Comparison of ENCODE assay signal across 7 mouse cellular contexts in the genomic region with DNA sequence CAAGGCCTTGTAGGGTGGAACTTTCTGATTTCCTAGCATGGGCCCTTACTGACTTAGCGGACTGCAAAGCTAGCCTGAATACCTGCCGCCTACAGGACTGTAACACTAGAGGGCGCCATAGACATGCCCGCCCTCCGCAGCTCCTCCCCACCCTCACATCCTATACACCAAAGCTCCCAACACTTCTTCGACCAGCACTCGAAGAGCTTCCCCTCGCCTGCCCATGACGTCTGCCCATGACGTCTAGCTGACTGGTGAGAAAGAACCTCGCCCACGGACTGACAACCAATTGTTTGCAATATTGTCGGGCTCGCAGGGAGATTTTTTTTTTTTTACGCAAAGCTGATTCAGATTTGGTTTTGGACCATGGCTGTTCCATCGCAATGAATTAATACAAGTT. TPM values are rescaled to one million over a fixed set of nuclear protein-coding genes. Genes with fewer than 3 reads are reported as not detected.
A peak's percentile ranks its signal among the peaks of the same experiment; 100 is the strongest.
DNase-seq lines count a peak whose midpoint lies in the region; ATAC-seq lines count a peak whose summit lies in the region.

No protein-coding gene starts in this region.

- DNase-seq in adipocyte (ENCODE audit: low spot score): peak; percentile 51
- DNase-seq in cerebellum, postnatal 36 days: peak; percentile 62 to 64
- peak; percentile 65 for DNase-seq in gastrocnemius, postnatal 25 days
- peak; percentile 53 to 73 for DNase-seq in left cerebral cortex, postnatal 14 days (ENCODE audit: low spot score in 2 of 2)
- peak; percentile 51 for DNase-seq in right cerebral cortex, postnatal 25 days

- peak; percentile 97 for ATAC-seq in inflammation-experienced regulatory T-cells, adult 6 months
- peak; percentile 98 for ATAC-seq in megakaryocyte-erythroid progenitor cell, adult 5-6 weeks (replicated peaks; ENCODE audit: low FRiP score, low TSS enrichment, poor library complexity, severe bottlenecking)

- intact Hi-C loops in left cerebral cortex, postnatal 14 days (cut with DNase I): loop anchor here (5.0 kb wide), 1 partner anchor 94 kb away; no protein-coding TSS in a partner anchor

RNA-seq across cellular contexts. Expression of a gene that starts 5.9 kb away (rescaled TPM):
- 10 to 100 TPM; 16.6 TPM for total RNA-seq in gastrocnemius, postnatal 25 days (2021)
- polyA plus RNA-seq in inflammation-experienced regulatory T-cells, adult 6 months (2017; shearing (Covaris generic)): 10 to 100 TPM; 24.6 to 35.8 (median 30.2) TPM
- 10 to 100 TPM; 18.1 to 18.5 TPM for total RNA-seq in left cerebral cortex, postnatal 14 days (2021)
- total RNA-seq in megakaryocyte-erythroid progenitor cell, adult 5-6 weeks (2014; fragmentation: Nextera tagmentation): 22.4 and 25.2 TPM in 2 replicates
- total RNA-seq in megakaryocyte-erythroid progenitor cell, adult 5-6 weeks (2017): 16.1 and 20.9 TPM in 2 replicates

RNA-seq across cellular contexts. Expression of a gene that starts 22.3 kb away (rescaled TPM):
- 1 to 10 TPM in 1 of 2 experiments, not detected in 1; 5.6 TPM for total RNA-seq in gastrocnemius, postnatal 25 days (2021)
- polyA plus RNA-seq in inflammation-experienced regulatory T-cells, adult 6 months (2017; shearing (Covaris generic)): 1 to 10 TPM; 1.2 to 2.2 (median 1.5) TPM
- 1 to 10 TPM; 7.5 to 9.1 TPM for total RNA-seq in left cerebral cortex, postnatal 14 days (2021)
- not detected in 2 replicates for total RNA-seq in megakaryocyte-erythroid progenitor cell, adult 5-6 weeks (2014; fragmentation: Nextera tagmentation)
- total RNA-seq in megakaryocyte-erythroid progenitor cell, adult 5-6 weeks (2017): not detected in 2 replicates

RNA-seq across cellular contexts. Expression of a gene that starts 22.4 kb away (rescaled TPM):
- 10 to 100 TPM in 1 of 2 experiments, 1 to 10 TPM in 1; 7.9 to 32.4 TPM for total RNA-seq in gastrocnemius, postnatal 25 days (2021)
- 1 to 10 TPM in 1 of 3 experiments, under 1 TPM in 2; 0.37 to 3.0 (median 0.43) TPM for polyA plus RNA-seq in inflammation-experienced regulatory T-cells, adult 6 months (2017; shearing (Covaris generic))
- total RNA-seq in left cerebral cortex, postnatal 14 days (2021): 10 to 100 TPM; 34.5 to 56.6 TPM
- 3.1 TPM in 1 of 2 replicates, not detected in the other for total RNA-seq in megakaryocyte-erythroid progenitor cell, adult 5-6 weeks (2014; fragmentation: Nextera tagmentation)
- 4.0 and 4.1 TPM in 2 replicates for total RNA-seq in megakaryocyte-erythroid progenitor cell, adult 5-6 weeks (2017)

Comparison
In these comparisons a context has a peak if more than half of its experiments do, and no peak if none do; other contexts are left out.
1. Peak in every context shown above with its lines: DNase-seq and ATAC-seq.